Mouse (Mus musculus): ENCODE results near the gene Slc17a9. TPM values are rescaled to one million over a fixed set of nuclear protein-coding genes. Genes with fewer than 3 reads are reported as not detected.

The Slc17a9 gene
- total and polyA plus RNA-seq, 2 experiments from 2014 or later, result 0.29 to 0.68 TPM

DNA sequence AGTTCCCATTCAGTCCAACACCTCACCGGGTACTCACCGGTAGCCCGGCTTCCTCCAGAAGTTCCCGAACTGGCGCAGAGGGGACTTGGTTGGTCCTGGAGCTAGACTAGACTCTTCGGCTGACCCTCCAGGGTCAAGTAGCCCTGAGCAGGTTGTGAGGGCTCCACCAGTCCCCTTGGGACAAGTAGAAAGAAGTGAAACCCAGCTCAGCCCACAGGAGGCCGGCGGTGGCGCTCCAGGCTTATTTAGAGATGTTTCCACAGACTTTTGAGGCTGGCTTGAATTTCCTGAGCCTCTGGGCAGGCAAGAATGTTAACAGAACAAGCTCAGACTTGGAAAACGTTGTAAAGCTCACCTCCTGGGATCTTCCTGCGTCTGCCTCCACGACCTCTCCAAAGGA lies 50.2 kb downstream of the Slc17a9 start:
- no peak overlapping the region for H3K27ac ChIP-seq
- H3K9me3 ChIP-seq (ENCODE audit: low read length), result no peaks in the 10 kb centered on the region
- H3K4me1 ChIP-seq (ENCODE audit: insufficient read depth, low read length), result no peaks in the 10 kb centered on the region
- 2% methylated on average over 12 of the region's 12 CpGs for WGBS
- DNase-seq (ENCODE audit: low spot score) (no peak), ATAC-seq (no peak)
- no peak for TF ChIP-seq CTCF (IDR thresholded peaks at IDR 0.05; ENCODE audit: low read depth)
- no peak overlapping the region for H3K4me3 ChIP-seq (ENCODE audit: low read length)
- H3K27me3 ChIP-seq (ENCODE audit: insufficient read depth, low read length), result peaks cover 64% of the 10 kb centered on the region
- H3K9ac ChIP-seq (replicated peaks; ENCODE audit: low read length), result no peak overlapping the region
- no peaks in the 10 kb centered on the region for H3K36me3 ChIP-seq (ENCODE audit: insufficient read depth, low read length)
- no peak overlapping the region for H3K4me2 ChIP-seq (ENCODE audit: low read depth, low read length)

DNA sequence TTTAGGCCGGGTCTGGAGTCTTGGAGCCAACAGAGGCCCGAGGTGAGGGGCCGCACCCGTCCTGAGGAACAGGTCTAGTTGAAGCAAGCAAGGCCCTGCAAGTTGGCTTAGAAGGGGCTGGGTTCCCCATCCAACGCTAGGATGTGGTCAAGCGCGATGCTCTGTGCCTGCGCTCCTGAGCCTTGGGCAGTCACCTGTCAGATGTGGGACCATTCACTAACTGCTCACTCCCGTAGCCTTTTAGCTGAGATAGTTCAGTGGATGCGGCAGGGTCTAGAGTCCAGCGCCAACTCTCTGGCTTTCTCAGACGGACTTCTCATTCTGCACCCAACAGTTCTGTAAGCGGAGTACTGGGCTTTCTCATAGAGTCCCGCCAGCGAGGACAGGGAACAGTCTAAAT lies 50.6 kb downstream of the Slc17a9 start:
- peaks cover 64% of the 10 kb centered on the region for H3K27me3 ChIP-seq (ENCODE audit: insufficient read depth, low read length)
- TF ChIP-seq CTCF (IDR thresholded peaks at IDR 0.05; ENCODE audit: low read depth), result no peak
- DNase-seq (ENCODE audit: low spot score) (no peak), ATAC-seq (no peak)
- peak overlapping the region; percentile 23; the same call in 1 of the 2 replicates for H3K4me3 ChIP-seq (ENCODE audit: low read length)
- WGBS, result 4% methylated on average over 15 of the region's 15 CpGs
- H3K4me1 ChIP-seq (ENCODE audit: insufficient read depth, low read length), result no peaks in the 10 kb centered on the region
- no peak overlapping the region for H3K4me2 ChIP-seq (ENCODE audit: low read depth, low read length)
- no peak overlapping the region for H3K9ac ChIP-seq (replicated peaks; ENCODE audit: low read length)
- no peaks in the 10 kb centered on the region for H3K9me3 ChIP-seq (ENCODE audit: low read length)
- no peaks in the 10 kb centered on the region for H3K36me3 ChIP-seq (ENCODE audit: insufficient read depth, low read length)
- H3K27ac ChIP-seq, result no peak overlapping the region

DNA sequence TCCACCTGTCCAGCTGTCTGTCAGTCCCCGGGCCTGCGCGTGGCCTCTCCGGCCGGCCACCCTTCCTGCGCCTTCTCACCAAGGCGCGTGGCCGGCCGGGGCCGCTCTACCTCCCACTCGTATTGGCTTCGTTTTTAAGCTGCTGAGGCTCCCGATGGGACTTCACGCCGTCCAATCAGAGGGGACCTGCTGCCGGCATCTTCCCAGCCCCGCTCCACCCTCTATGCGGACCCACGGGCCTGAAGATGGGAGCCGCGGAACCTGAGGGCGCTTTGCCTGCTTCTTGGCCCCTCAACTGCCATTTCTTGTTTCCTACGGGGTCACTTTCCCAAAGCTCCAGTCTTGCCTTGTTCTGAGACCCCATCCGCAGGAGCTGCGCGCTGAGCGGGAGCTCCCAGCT lies 51.7 kb downstream of the Slc17a9 start, which contains the start of gene Bhlhe23:
Gene Bhlhe23, minus strand, starts transcription at position 108 of the 400 bp plus-strand sequence.
- Histone ChIP-seq H3K9ac (replicated peaks; ENCODE audit: low read length) (no peak within 1 kb of the TSS), H3K4me1 (ENCODE audit: insufficient read depth, low read length) (no peaks in the 10 kb centered on the region), H3K27me3 (ENCODE audit: insufficient read depth, low read length) (peaks cover 64% of the 10 kb centered on the region), H3K9me3 (ENCODE audit: low read length) (no peaks in the 10 kb centered on the region), H3K4me2 (ENCODE audit: low read depth, low read length) (peak within 1 kb of the TSS; percentile 36), H3K4me3 (ENCODE audit: low read length) (peak within 1 kb of the TSS; percentile 23), H3K36me3 (ENCODE audit: insufficient read depth, low read length) (no peaks in the 10 kb centered on the region), H3K27ac (no peak within 1 kb of the TSS)
- TF ChIP-seq CTCF (IDR thresholded peaks at IDR 0.05; ENCODE audit: low read depth), result no peak
- DNase-seq (ENCODE audit: low spot score), result no peak
- 1% methylated on average over 28 of the region's 28 CpGs for WGBS
- ATAC-seq, result no peak

DNA sequence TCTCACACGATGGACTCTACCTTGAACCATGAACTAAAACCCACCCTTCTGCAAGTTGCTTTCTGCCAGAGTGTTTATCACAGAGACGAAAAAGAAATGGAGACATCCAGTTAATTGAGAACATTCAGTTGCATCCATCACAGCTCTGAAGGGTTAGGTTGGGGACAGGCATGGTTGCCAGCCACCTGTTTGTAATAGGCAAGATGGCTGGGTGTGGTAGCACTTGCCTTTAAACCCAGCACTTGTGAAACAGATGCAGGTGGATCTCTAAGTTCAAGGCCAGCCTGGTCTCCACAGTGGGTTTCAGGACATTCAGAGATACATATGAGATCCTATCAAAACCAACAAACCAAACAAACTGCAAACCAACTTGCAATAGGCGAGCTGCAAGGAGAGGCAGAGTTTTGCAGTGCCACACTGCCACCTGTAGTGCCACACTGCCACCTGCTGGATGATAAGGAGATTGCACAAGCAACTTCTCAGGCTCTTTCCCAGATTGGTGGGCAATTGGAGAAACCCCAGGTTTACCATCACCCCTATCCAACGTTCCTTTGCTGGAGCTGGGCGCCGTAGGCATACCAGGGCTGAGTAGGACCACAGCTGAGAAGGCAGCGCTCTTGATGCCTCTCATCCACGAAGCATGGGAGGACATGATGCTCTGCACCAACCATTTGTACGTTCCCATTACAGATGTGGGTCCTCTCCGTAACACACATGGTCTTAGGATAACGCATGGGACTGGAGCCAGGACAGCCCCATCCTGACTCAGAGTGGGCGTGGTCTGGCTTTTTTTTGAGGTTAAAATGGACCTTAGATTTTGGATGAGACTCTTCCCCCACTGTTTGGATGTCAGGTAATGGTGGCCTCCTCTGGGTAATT lies 54.4 kb downstream of the Slc17a9 start:
- no peak overlapping the region for H3K4me2 ChIP-seq (ENCODE audit: low read depth, low read length)
- ATAC-seq, result peak; percentile 58

DNA sequence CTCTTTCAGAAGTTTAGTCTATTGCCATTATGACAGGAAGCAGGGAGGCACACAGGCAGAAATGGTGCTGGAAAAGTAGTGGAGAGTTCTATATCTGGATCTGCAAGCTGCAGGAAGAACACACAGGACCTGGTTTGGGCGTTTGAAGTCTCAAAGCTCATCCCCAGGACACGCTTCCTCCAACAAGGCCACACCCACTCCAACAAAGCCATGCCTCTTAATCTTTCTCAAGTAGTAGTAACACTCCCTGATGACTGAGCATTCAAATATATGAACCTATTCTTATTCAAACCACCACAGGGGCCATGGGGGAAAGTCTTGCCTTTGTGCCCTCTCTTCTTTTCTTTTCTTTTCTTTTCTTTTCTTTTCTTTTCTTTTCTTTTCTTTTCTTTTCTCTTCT lies 55.2 kb downstream of the Slc17a9 start:
- no peak overlapping the region for H3K27ac ChIP-seq
- no peaks in the 10 kb centered on the region for H3K36me3 ChIP-seq (ENCODE audit: insufficient read depth, low read length)
- ATAC-seq, result no peak
- H3K9ac ChIP-seq (replicated peaks; ENCODE audit: low read length), result no peak overlapping the region
- no peak overlapping the region for H3K4me2 ChIP-seq (ENCODE audit: low read depth, low read length)
- H3K9me3 ChIP-seq (ENCODE audit: low read length), result no peaks in the 10 kb centered on the region
- DNase-seq (ENCODE audit: low spot score), result no peak
- TF ChIP-seq CTCF (IDR thresholded peaks at IDR 0.05; ENCODE audit: low read depth), result no peak
- no peaks in the 10 kb centered on the region for H3K4me1 ChIP-seq (ENCODE audit: insufficient read depth, low read length)
- no peak overlapping the region for H3K4me3 ChIP-seq (ENCODE audit: low read length)
- WGBS, result 6% methylated on average over 2 of the region's 2 CpGs
- H3K27me3 ChIP-seq (ENCODE audit: insufficient read depth, low read length), result peaks cover 38% of the 10 kb centered on the region

More for the DNA sequence above, 54.4 kb downstream of the Slc17a9 start:
- H3K27ac ChIP-seq, result no peak overlapping the region
- WGBS, result 23% methylated on average over 12 of the region's 12 CpGs
- H3K27me3 ChIP-seq (ENCODE audit: insufficient read depth, low read length), result peaks cover 46% of the 10 kb centered on the region
- no peaks in the 10 kb centered on the region for H3K36me3 ChIP-seq (ENCODE audit: insufficient read depth, low read length)
- TF ChIP-seq CTCF (IDR thresholded peaks at IDR 0.05; ENCODE audit: low read depth), result peak; percentile 100
- H3K4me3 ChIP-seq (ENCODE audit: low read length), result no peak overlapping the region
- H3K9me3 ChIP-seq (ENCODE audit: low read length), result no peaks in the 10 kb centered on the region
- DNase-seq (ENCODE audit: low spot score), result peak; percentile 85
- H3K4me1 ChIP-seq (ENCODE audit: insufficient read depth, low read length), result no peaks in the 10 kb centered on the region
- H3K9ac ChIP-seq (replicated peaks; ENCODE audit: low read length), result no peak overlapping the region

DNA sequence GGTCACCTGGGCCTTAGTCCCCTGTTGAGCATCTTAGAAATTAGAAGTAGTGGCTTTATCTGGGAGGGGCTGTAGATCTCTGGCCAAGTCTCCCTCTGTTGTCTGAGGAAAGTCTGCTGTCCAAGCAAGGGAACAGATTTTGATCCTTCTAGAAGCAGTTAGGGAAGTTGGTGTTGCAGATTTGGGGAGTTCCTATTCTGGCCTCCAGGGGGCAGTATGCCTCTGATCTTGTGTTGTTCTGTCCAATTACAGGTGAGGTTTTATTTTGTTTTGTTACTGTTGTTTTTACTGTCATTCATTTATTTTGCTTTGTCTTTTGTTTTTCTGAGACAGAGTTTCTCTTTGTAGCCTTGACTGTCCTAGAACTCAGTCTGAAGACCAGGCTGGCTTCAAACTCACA lies 61.7 kb downstream of the Slc17a9 start:
- H3K9ac ChIP-seq (replicated peaks; ENCODE audit: low read length), result no peak overlapping the region
- H3K27ac ChIP-seq, result no peak overlapping the region
- peak; percentile 78 for TF ChIP-seq CTCF (IDR thresholded peaks at IDR 0.05; ENCODE audit: low read depth)
- no peak overlapping the region for H3K4me2 ChIP-seq (ENCODE audit: low read depth, low read length)
- no peak overlapping the region for H3K4me3 ChIP-seq (ENCODE audit: low read length)
- DNase-seq (ENCODE audit: low spot score), result peak; percentile 61
- H3K36me3 ChIP-seq (ENCODE audit: insufficient read depth, low read length), result no peaks in the 10 kb centered on the region
- H3K4me1 ChIP-seq (ENCODE audit: insufficient read depth, low read length), result peaks cover 8% of the 10 kb centered on the region; the same call in 1 of the 2 replicates
- no peaks in the 10 kb centered on the region for H3K9me3 ChIP-seq (ENCODE audit: low read length)
- no peak for ATAC-seq
- H3K27me3 ChIP-seq (ENCODE audit: insufficient read depth, low read length), result no peaks in the 10 kb centered on the region
